Mouse (Mus musculus): ENCODE data around the gene Taf8. TPM values are rescaled to one million over a fixed set of nuclear protein-coding genes. Genes with fewer than 3 reads are reported as not detected.

Taf8 gene
- total RNA-seq, 1 experiment = 40.0 TPM

- TF ChIP-seq MAFK (IDR thresholded peaks at IDR 0.05; ENCODE audit: insufficient read depth, low read depth, low read length) = no peak
- TF ChIP-seq ZC3H11A (IDR thresholded peaks at IDR 0.05; ENCODE audit: borderline replicate concordance, low read depth, low read length) = no peak
- TF ChIP-seq ZNF384 (IDR thresholded peaks at IDR 0.05; ENCODE audit: low read depth, low read length) = no peak
- no peak for TF ChIP-seq CHD2 (IDR thresholded peaks at IDR 0.05; ENCODE audit: low read depth, low read length)
- TF ChIP-seq HCFC1 (IDR thresholded peaks at IDR 0.05; ENCODE audit: borderline replicate concordance, insufficient read depth, low read length) = no peak
- H3K4me1 ChIP-seq (ENCODE audit: control insufficient read depth in 2 of 2, insufficient read depth in 2 of 2, low read length in 2 of 2, poor library complexity in 1 of 2) = peaks cover 12 to 21% of the 10 kb centered on the region in 2 experiments
- H3K9me3 ChIP-seq (ENCODE audit: control insufficient read depth, insufficient read depth, low read depth, low read length) = no peaks in the 10 kb centered on the region
- in situ Hi-C loops (cut with MboI; ENCODE audit: low sequenced_read_pairs in 2 of 2, unreplicated experiment in 2 of 2) = no loop called here
- H3K9ac ChIP-seq (ENCODE audit: insufficient read depth, low read depth, low read length, poor library complexity, severe bottlenecking) = no peak overlapping the region
- no peaks in the 10 kb centered on the region for H3K36me3 ChIP-seq (ENCODE audit: control insufficient read depth, insufficient read depth, low read length, poor library complexity, severe bottlenecking)
- no peak for DNase-seq (ENCODE audit: low read depth, low spot score)
- no peak overlapping the region for H3K4me3 ChIP-seq (ENCODE audit: insufficient read depth in 1 of 2, low read depth in 1 of 2, low read length in 2 of 2, poor library complexity in 1 of 2, severe bottlenecking in 1 of 2)
- H3K27ac ChIP-seq (ENCODE audit: insufficient read depth, low read depth, low read length, poor library complexity, severe bottlenecking) = no peak overlapping the region
Observed at GRCm38 (mm10) chr17:47506697-47507096, 4.6 kb upstream of the Taf8 start.

GRCm38 (mm10) chr17:47506042-47506441 is 4.0 kb upstream of the Taf8 start:
- no peak overlapping the region; a peak in 1 of 4 replicates for H3K4me3 ChIP-seq (ENCODE audit: insufficient read depth in 1 of 2, low read depth in 1 of 2, low read length in 2 of 2, poor library complexity in 1 of 2, severe bottlenecking in 1 of 2)
- TF ChIP-seq HCFC1 (IDR thresholded peaks at IDR 0.05; ENCODE audit: borderline replicate concordance, insufficient read depth, low read length) (no peak), ZNF384 (IDR thresholded peaks at IDR 0.05; ENCODE audit: low read depth, low read length) (no peak), CHD2 (IDR thresholded peaks at IDR 0.05; ENCODE audit: low read depth, low read length) (no peak), MAFK (IDR thresholded peaks at IDR 0.05; ENCODE audit: insufficient read depth, low read depth, low read length) (no peak), ZC3H11A (IDR thresholded peaks at IDR 0.05; ENCODE audit: borderline replicate concordance, low read depth, low read length) (no peak)
- peaks cover 12 to 25% of the 10 kb centered on the region in 2 experiments for H3K4me1 ChIP-seq (ENCODE audit: control insufficient read depth in 2 of 2, insufficient read depth in 2 of 2, low read length in 2 of 2, poor library complexity in 1 of 2)
- no peak overlapping the region for H3K27ac ChIP-seq (ENCODE audit: insufficient read depth, low read depth, low read length, poor library complexity, severe bottlenecking)
- no peak overlapping the region for H3K9ac ChIP-seq (ENCODE audit: insufficient read depth, low read depth, low read length, poor library complexity, severe bottlenecking)
- no peaks in the 10 kb centered on the region for H3K9me3 ChIP-seq (ENCODE audit: control insufficient read depth, insufficient read depth, low read depth, low read length)
- in situ Hi-C loops (cut with MboI; ENCODE audit: low sequenced_read_pairs in 2 of 2, unreplicated experiment in 2 of 2) = no loop called here
- no peak for DNase-seq (ENCODE audit: low read depth, low spot score)
- no peaks in the 10 kb centered on the region; the same call in 1 of the 2 replicates for H3K36me3 ChIP-seq (ENCODE audit: control insufficient read depth, insufficient read depth, low read length, poor library complexity, severe bottlenecking)

GRCm38 (mm10) chr17:47505566-47505965 is 3.5 kb upstream of the Taf8 start:
- Histone ChIP-seq H3K4me3 (ENCODE audit: insufficient read depth in 1 of 2, low read depth in 1 of 2, low read length in 2 of 2, poor library complexity in 1 of 2, severe bottlenecking in 1 of 2) (peak overlapping the region; percentile 32 to 51), H3K9me3 (ENCODE audit: control insufficient read depth, insufficient read depth, low read depth, low read length) (no peaks in the 10 kb centered on the region), H3K9ac (ENCODE audit: insufficient read depth, low read depth, low read length, poor library complexity, severe bottlenecking) (0 out of 2 replicates have a peak overlapping the region, but pooled peaks have one; percentile 11), H3K36me3 (ENCODE audit: control insufficient read depth, insufficient read depth, low read length, poor library complexity, severe bottlenecking) (peaks cover 4% of the 10 kb centered on the region), H3K27ac (ENCODE audit: insufficient read depth, low read depth, low read length, poor library complexity, severe bottlenecking) (no peak overlapping the region), H3K4me1 (ENCODE audit: control insufficient read depth in 2 of 2, insufficient read depth in 2 of 2, low read length in 2 of 2, poor library complexity in 1 of 2) (peaks cover 10 to 25% of the 10 kb centered on the region in 2 experiments)
- TF ChIP-seq HCFC1 (IDR thresholded peaks at IDR 0.05; ENCODE audit: borderline replicate concordance, insufficient read depth, low read length) = no peak
- TF ChIP-seq CHD2 (IDR thresholded peaks at IDR 0.05; ENCODE audit: low read depth, low read length) = no peak
- no peak for TF ChIP-seq ZC3H11A (IDR thresholded peaks at IDR 0.05; ENCODE audit: borderline replicate concordance, low read depth, low read length)
- no peak for TF ChIP-seq ZNF384 (IDR thresholded peaks at IDR 0.05; ENCODE audit: low read depth, low read length)
- no peak for DNase-seq (ENCODE audit: low read depth, low spot score)
- in situ Hi-C loops (cut with MboI; ENCODE audit: low sequenced_read_pairs in 2 of 2, unreplicated experiment in 2 of 2) = no loop called here

- no peak for TF ChIP-seq HCFC1 (IDR thresholded peaks at IDR 0.05; ENCODE audit: borderline replicate concordance, insufficient read depth, low read length)
- TF ChIP-seq CHD2 (IDR thresholded peaks at IDR 0.05; ENCODE audit: low read depth, low read length) = no peak
- no peak for TF ChIP-seq MAFK (IDR thresholded peaks at IDR 0.05; ENCODE audit: insufficient read depth, low read depth, low read length)
- TF ChIP-seq ZC3H11A (IDR thresholded peaks at IDR 0.05; ENCODE audit: borderline replicate concordance, low read depth, low read length) = no peak
- no peak for TF ChIP-seq ZNF384 (IDR thresholded peaks at IDR 0.05; ENCODE audit: low read depth, low read length)
- Histone ChIP-seq H3K4me1 (ENCODE audit: control insufficient read depth in 2 of 2, insufficient read depth in 2 of 2, low read length in 2 of 2, poor library complexity in 1 of 2) (peaks cover 9 to 25% of the 10 kb centered on the region in 2 experiments), H3K9ac (ENCODE audit: insufficient read depth, low read depth, low read length, poor library complexity, severe bottlenecking) (peak within 1 kb of the TSS; percentile 11; the same call in 1 of the 2 replicates), H3K4me3 (ENCODE audit: insufficient read depth in 1 of 2, low read depth in 1 of 2, low read length in 2 of 2, poor library complexity in 1 of 2, severe bottlenecking in 1 of 2) (peak within 1 kb of the TSS; percentile 32 to 51), H3K27ac (ENCODE audit: insufficient read depth, low read depth, low read length, poor library complexity, severe bottlenecking) (peak within 1 kb of the TSS; percentile 80), H3K9me3 (ENCODE audit: control insufficient read depth, insufficient read depth, low read depth, low read length) (no peaks in the 10 kb centered on the region), H3K36me3 (ENCODE audit: control insufficient read depth, insufficient read depth, low read length, poor library complexity, severe bottlenecking) (peaks cover 9% of the 10 kb centered on the region)
- no peak for DNase-seq (ENCODE audit: low read depth, low spot score)
- in situ Hi-C loops (cut with MboI; ENCODE audit: low sequenced_read_pairs in 2 of 2, unreplicated experiment in 2 of 2) = no loop called here
Observed at GRCm38 (mm10) chr17:47504941-47505346, 2.9 kb upstream of the Taf8 start, which contains the start of gene Ccnd3. Gene Ccnd3 (plus strand): TSS chr17:47505051.

Data from ES-E14 (cell line).